In genomic region chr19:37907451-37908320, GRCm38 (mm10) we compare ENCODE assay signal across 9 mouse cellular contexts.
DNase-seq lines count a peak whose midpoint lies in the region; ATAC-seq and TF ChIP-seq lines count a peak whose summit lies in the region.
"Had no signal": no experiment of that assay in that cellular context is flagged by ENCODE, and none has a peak within 500 bp of the region (broad histone marks: within the 10 kb centered on the region; RNA-seq: fewer than 3 reads in every experiment).

No protein-coding gene starts in this region.

- ATAC-seq in heart, embryonic 16.5 days (replicated peaks; ENCODE audit: extremely low read depth, insufficient read depth, low FRiP score), result no peak; the same call in 1 of the 2 replicates
- ATAC-seq: hindbrain, postnatal 0 days had no signal

- peaks cover 11% of the 10 kb centered on the region for H3K4me1 ChIP-seq in heart, embryonic 16.5 days (ENCODE audit: control insufficient read depth, insufficient read depth, low read length)

- H3K27me3 ChIP-seq in heart, embryonic 16.5 days (ENCODE audit: control insufficient read depth, insufficient read depth, low read length), result no peaks in the 10 kb centered on the region
- no peaks in the 10 kb centered on the region for H3K27me3 ChIP-seq in myocyte (ENCODE audit: control insufficient read depth, insufficient read depth, insufficient read length)

- H3K9ac ChIP-seq in heart, embryonic 16.5 days (ENCODE audit: low read length), result no peak overlapping the region

- H3K4me3 ChIP-seq in heart, embryonic 16.5 days (ENCODE audit: low read length), result no peak overlapping the region
- H3K4me3 ChIP-seq in myocyte, result no peak overlapping the region

- WGBS in heart, embryonic 16.5 days, result 22% methylated on average over 17 of the region's 17 CpGs

- H3K79me2 ChIP-seq in myocyte (ENCODE audit: control insufficient read depth, insufficient read depth), result no peaks in the 10 kb centered on the region

- H3K9me3 ChIP-seq in heart, embryonic 16.5 days (replicated peaks; ENCODE audit: control insufficient read depth, low read length), result no peaks in the 10 kb centered on the region

- H3K27ac ChIP-seq in heart, embryonic 16.5 days (ENCODE audit: low read length), result no peak overlapping the region
- H3K27ac ChIP-seq: hindbrain, postnatal 0 days had no signal

- TF ChIP-seq POLR2A in myocyte (IDR thresholded peaks at IDR 0.05; ENCODE audit: insufficient read length, low read depth), result no peak

- DNase-seq in kidney, postnatal 10 days, result peak; percentile 18
- DNase-seq in kidney, adult 8-10 months, result no peak
- DNase-seq in embryo, embryonic 11.5 days (ENCODE audit: low read depth, low spot score), result peak; percentile 32
- no peak for DNase-seq in lung, adult 18-20 months
- DNase-seq in cerebellum, postnatal 25 days, result no peak
- DNase-seq: thymus, postnatal 14 days had no signal

- H3K36me3 ChIP-seq in heart, embryonic 16.5 days (ENCODE audit: control insufficient read depth, insufficient read depth), result no peaks in the 10 kb centered on the region
- peaks cover 38% of the 10 kb centered on the region for H3K36me3 ChIP-seq in myocyte (ENCODE audit: control insufficient read depth, insufficient read depth)

- H3K4me2 ChIP-seq in heart, embryonic 16.5 days (ENCODE audit: low read depth, low read length), result peak overlapping the region; percentile 29
- peak overlapping the region; percentile 89 for H3K4me2 ChIP-seq in myocyte (ENCODE audit: low read depth)

- H3ac ChIP-seq in myocyte (ENCODE audit: control insufficient read depth, insufficient read length), result no peak overlapping the region

TF ChIP-seq in myocyte, 11 proteins besides CTCF, POLR2A, EP300 and RAD21:
- TF ChIP-seq MAX (IDR thresholded peaks at IDR 0.05; ENCODE audit: low read depth), result no peak
- TF ChIP-seq CEBPB (IDR thresholded peaks at IDR 0.05; ENCODE audit: insufficient read depth, poor library complexity, severe bottlenecking), result 0 out of 2 replicates have a peak, but pooled peaks have one; percentile 4
- no peak for TF ChIP-seq SRF (IDR thresholded peaks at IDR 0.05; ENCODE audit: control insufficient read depth, insufficient read length, low read depth)
- TF ChIP-seq MYOD1 (IDR thresholded peaks at IDR 0.05; ENCODE audit: control insufficient read depth in 1 of 3, insufficient read length in 2 of 3, low read depth in 2 of 3), result peak in 1 of 3 experiments; percentile 59

Comparison
In these comparisons a context has a peak if more than half of its experiments do, and no peak if none do; other contexts are left out.
1. DNase-seq: peak in kidney, postnatal 10 days (single experiment) and embryo, embryonic 11.5 days (single experiment); none in kidney, adult 8-10 months (0 of 2), lung, adult 18-20 months (0 of 2) and cerebellum, postnatal 25 days (0 of 2).